Mouse (Mus musculus): ENCODE measurements around the gene Anks6.

DNA sequence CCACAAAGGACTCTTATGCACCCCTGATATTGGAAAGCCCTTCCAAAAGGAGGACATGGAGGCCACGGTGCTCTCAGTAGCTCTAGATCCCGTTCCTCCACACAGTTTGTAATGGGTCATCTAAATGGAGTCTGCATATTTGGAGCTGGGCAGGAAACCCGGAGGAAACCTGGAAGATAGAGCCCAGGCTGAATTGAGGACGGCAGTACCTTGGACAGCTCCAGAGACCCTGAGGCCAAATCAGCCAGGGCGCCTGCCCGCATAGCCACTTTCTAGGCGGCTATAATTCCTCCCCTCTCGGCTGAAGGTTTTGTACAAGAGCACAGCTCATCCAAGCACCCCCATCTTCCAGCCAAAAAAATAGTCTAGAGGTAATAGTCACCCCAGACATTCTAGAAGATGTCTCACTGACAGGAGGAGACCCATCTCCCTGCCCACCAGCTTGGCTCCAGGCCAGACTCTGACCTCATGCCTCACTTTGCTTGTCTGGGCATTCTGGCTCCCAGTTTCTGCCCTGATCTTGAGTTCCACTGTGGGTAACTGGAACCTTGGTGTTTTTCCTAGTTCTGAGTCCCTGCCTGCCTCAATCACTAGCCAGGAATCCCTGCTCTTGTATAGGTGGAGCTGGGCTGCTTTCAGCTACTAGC is 64.3 kb downstream of the Anks6 start:
- no peak for TF ChIP-seq GATA1 (IDR thresholded peaks at IDR 0.05; ENCODE audit: borderline replicate concordance, low read length)
- TF ChIP-seq FLI1 (IDR thresholded peaks at IDR 0.05; ENCODE audit: low read length), result no peak
